Mouse (Mus musculus) bone marrow macrophage, adult 2 months (primary cell): ENCODE results near the gene Prom1.

Experiments used
- CTCF ChIP-seq: IDR thresholded peaks from 2 replicates; pipeline ENCODE4 v1.5.1; 2012; ENCODE audit warnings: low read depth, mild to moderate bottlenecking, low read length, moderate library complexity
- POLR2A ChIP-seq: IDR thresholded peaks from 2 replicates; pipeline ENCODE4 v1.6.1; 2012; ENCODE audit warnings: mild to moderate bottlenecking, low read depth, low read length, borderline replicate concordance

DNA sequence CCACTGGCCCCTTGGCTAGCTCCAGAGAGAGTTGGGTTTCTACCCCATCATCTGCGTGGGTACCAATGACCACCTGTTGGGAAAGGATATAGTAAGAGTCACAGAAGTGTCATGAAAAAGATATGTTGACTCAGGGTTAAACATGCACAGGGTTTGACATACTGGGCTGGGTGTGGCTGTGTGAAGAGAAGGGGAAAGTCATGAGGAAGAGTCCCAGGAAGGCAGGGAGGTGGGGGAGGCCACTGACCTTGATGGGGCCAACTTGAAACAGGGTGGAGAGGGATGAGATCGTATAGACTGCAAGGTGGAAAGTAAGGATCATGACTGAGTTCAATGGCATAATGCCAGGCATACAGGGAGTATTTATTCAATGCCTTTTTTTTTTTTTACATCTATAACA is 121.4 kb downstream of the Prom1 start:
- TF ChIP-seq POLR2A (no peak), CTCF (no peak)
